Mouse (Mus musculus) neural tube, embryonic 12.5 days (tissue): Measurements from ENCODE around the gene Sla2. TPM values are rescaled to one million over a fixed set of nuclear protein-coding genes. Genes with fewer than 3 reads are reported as not detected.
"Not testable (repeated sequence)": the region's sequence is repeated elsewhere in the genome, so short reads cannot be mapped to it uniquely, and the experiment has no call there.

Experiments used
- ATAC-seq: fragments of 200-750 bp; cut with Nextera tagmentation; 2 replicates; pipeline ENCODE4 v1.8.0; 2017; ENCODE audit warnings: low read depth, mild to moderate bottlenecking, moderate TSS enrichment, moderate library complexity; ENCODE audit not compliant: low FRiP score
- H3K27ac ChIP-seq: fragments of 300-500 bp; sonication (generic); 2 replicates; pipeline ENCODE4 v1.5.1; 2016
- H3K27me3 ChIP-seq: fragments of 300-500 bp; sonication (generic); replicated peaks from 2 replicates; pipeline ENCODE4 v1.6.1; 2016; ENCODE audit warnings: mild to moderate bottlenecking
- H3K36me3 ChIP-seq: fragments of 300-500 bp; sonication (generic); 2 replicates; pipeline ENCODE4 v1.6.1; 2016; ENCODE audit warnings: mild to moderate bottlenecking
- H3K4me1 ChIP-seq: fragments of 300-500 bp; sonication (generic); 2 replicates; pipeline ENCODE4 v1.6.1; 2016
- H3K4me2 ChIP-seq: fragments of 300-500 bp; sonication (generic); replicated peaks from 2 replicates; pipeline ENCODE4 v1.6.1; 2016; ENCODE audit warnings: mild to moderate bottlenecking
- H3K4me3 ChIP-seq: fragments of 300-500 bp; sonication (generic); 2 replicates; pipeline ENCODE4 v1.5.1; 2016
- H3K9ac ChIP-seq: fragments of 300-500 bp; sonication (generic); 2 replicates; pipeline ENCODE4 v1.6.1; 2016; ENCODE audit warnings: mild to moderate bottlenecking
- H3K9me3 ChIP-seq: fragments of 300-500 bp; sonication (generic); 2 replicates; pipeline ENCODE4 v1.6.1; 2016; ENCODE audit warnings: mild to moderate bottlenecking
- WGBS: fragments of 180-500 bp; shearing (Covaris S2); methylation state at CpG from one replicate; pipeline ENCODE4 v1.1.7; 2016; 5-methylcytosine and 5-hydroxymethylcytosine counted together
- polyA plus RNA-seq: library from polyadenylated mRNA; unstranded; fragments of >200 nt; fragmentation: Nextera tagmentation; extraction: Ambion mirVana; gene quantifications from 2 replicates; pipeline ENCODE4 v1.2.1, GENCODE M21; 2016

The Sla2 gene
- polyA plus RNA-seq, 1 experiment from 2014 or later, result 0.35 TPM

DNA sequence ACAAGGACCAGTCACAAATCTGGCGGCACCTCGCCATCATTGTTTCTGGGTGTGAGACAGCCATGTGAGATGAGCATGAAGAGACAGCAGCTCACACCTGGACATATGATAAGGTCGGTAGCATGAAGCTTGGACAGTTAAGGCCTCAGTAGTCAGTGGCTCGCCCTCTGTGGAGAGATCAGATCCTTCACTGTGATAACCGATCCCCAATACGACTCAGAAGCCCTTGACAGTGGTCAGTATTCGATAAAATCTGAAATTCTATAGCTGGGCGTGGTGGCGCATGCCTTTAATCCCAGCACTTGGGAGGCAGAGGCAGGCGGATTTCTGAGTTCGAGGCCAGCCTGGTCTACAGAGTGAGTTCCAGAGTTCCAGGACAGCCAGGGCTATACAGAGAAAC is 32.2 kb upstream of the Sla2 start:
- not testable (repeated sequence) for H3K9me3 ChIP-seq, H3K9ac ChIP-seq, H3K27me3 ChIP-seq, H3K36me3 ChIP-seq, H3K27ac ChIP-seq, H3K4me3 ChIP-seq, H3K4me2 ChIP-seq, H3K4me1 ChIP-seq, ATAC-seq
- 93% methylated on average over 11 of the region's 11 CpGs for WGBS

DNA sequence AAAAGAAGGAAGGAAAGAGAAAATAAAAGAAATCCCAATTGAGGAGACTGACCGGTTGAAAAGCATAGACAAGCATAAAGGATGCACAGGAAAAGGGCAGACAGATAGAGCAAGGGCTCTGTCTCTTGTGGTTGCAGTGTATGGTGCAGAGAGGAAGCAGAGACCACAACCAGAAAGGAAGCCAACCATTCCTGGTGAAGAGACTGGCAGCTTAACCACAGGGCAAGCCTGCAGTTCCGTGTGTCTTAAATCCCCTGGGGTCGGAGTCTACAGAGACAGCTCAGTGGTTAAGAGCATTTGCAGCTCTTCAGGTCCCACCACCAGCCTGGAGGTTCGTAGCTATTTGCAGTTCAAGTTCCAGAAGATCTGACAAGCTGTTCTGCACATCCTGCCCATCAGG is 31.6 kb upstream of the Sla2 start:
- no peak overlapping the region for H3K4me2 ChIP-seq
- H3K4me3 ChIP-seq, result no peak overlapping the region
- no peak overlapping the region for H3K27ac ChIP-seq
- no peaks in the 10 kb centered on the region for H3K27me3 ChIP-seq
- ATAC-seq, result no peak
- no peaks in the 10 kb centered on the region for H3K4me1 ChIP-seq
- H3K9me3 ChIP-seq, result no peaks in the 10 kb centered on the region
- 67% methylated on average over 4 of the region's 4 CpGs for WGBS
- no peak overlapping the region for H3K9ac ChIP-seq
- H3K36me3 ChIP-seq, result no peaks in the 10 kb centered on the region

DNA sequence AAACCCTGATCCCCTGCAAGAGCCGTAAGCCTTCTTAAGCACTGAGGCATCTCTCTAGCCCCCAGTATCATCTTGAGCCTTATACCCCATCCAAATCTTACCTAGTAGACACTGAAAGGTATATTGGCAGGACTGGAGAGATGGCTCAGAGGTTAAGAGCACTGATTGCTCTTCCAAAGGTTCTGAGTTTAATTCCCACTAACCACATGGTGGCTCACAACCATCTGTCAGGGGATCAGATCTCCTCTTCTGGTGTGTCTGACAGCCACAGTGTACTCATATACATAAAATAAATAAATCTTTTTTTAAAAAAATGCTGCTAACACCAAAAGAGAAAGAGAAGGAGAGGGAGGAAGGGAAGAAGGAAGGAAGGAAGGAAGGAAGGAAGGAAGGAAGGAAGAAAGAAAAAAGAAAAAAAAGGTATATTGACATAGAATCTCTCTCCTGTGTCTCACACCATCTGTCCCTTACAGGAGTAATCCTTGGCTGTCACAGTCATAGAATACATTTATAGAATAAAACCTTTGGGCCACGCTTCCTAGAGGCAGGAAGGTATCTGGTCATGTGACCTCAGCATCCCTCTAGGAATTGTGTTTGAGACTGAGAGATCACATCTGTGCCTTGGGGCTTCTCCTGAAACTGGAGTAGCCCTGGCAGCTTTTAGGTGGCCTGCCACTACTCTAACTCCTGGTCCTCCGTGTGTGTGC is 29.6 kb upstream of the Sla2 start:
- Histone ChIP-seq H3K4me1 (no peaks in the 10 kb centered on the region), H3K36me3 (no peaks in the 10 kb centered on the region), H3K27me3 (no peaks in the 10 kb centered on the region), H3K4me3 (no peak overlapping the region), H3K4me2 (no peak overlapping the region), H3K9ac (no peak overlapping the region), H3K9me3 (no peaks in the 10 kb centered on the region), H3K27ac (no peak overlapping the region)
- no peak for ATAC-seq
- 84% methylated on average over 3 of the region's 3 CpGs for WGBS

DNA sequence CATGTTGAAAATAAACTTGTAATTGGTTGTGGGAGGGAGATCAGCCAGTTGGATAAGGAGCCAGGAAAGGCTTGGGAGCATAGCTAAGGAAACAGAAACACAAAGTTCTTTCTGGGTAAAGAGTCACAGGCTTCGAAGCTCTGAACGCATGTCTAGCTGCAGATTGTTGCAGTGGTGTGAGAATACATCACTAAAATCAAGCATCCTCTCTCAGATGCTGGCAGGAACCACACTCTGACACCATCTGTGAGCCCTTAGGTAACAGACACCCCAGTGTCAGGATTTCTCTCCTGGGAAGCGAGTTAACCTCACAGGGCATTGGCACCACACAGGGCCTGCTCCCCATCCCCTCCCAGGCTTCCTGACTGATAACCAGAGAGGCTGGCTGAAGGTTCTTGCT is 28.6 kb upstream of the Sla2 start:
- H3K27me3 ChIP-seq, result no peaks in the 10 kb centered on the region
- no peaks in the 10 kb centered on the region for H3K4me1 ChIP-seq
- H3K27ac ChIP-seq, result no peak overlapping the region
- no peaks in the 10 kb centered on the region for H3K36me3 ChIP-seq
- 87% methylated on average over 3 of the region's 3 CpGs for WGBS
- no peaks in the 10 kb centered on the region for H3K9me3 ChIP-seq
- H3K9ac ChIP-seq, result no peak overlapping the region
- H3K4me3 ChIP-seq, result no peak overlapping the region
- ATAC-seq, result no peak
- H3K4me2 ChIP-seq, result no peak overlapping the region

DNA sequence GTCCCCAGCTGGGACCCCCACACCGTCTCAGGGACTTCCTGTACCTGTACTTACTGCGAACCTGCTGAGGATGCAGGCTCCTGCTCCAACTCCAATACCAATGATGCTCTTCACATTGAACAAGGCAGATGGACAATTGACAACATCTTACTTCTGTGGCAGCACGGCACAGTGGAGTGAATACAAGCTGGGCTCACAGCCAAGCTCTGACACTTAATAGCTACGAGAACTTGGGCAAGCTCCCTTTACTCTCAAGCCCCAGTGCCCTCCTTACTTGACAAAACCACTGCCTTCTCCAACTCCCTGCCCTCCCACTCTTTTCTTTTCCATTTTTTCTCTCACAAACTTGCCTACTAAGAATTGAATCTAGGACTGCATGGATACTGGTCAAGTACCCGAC is 26.2 kb upstream of the Sla2 start:
- Histone ChIP-seq H3K4me2 (no peak overlapping the region), H3K4me1 (no peaks in the 10 kb centered on the region), H3K27ac (no peak overlapping the region), H3K9me3 (no peaks in the 10 kb centered on the region), H3K36me3 (no peaks in the 10 kb centered on the region), H3K27me3 (no peaks in the 10 kb centered on the region), H3K9ac (no peak overlapping the region), H3K4me3 (no peak overlapping the region)
- ATAC-seq, result no peak
- 79% methylated on average over 5 of the region's 5 CpGs for WGBS

DNA sequence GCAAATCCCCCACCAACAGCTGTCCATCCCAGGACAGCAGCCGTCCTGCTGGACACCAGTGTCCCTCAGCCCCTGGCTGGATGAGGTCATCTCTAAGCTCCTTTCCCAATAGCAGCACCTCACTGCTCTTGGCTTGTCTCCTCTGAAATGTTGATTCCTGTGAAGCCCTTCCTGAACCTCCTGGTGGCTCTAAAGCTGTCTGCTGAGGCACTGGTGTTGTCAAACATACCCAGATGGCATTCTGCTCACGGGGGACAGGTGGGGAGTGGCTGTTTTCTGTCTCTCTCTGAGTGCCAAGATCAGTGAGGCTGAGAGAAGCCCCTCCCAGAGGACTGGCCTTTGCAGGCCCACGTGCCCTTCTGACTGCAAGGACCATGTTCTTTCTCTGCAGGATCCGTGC is 18.9 kb upstream of the Sla2 start:
- not testable (repeated sequence) for H3K4me3 ChIP-seq, H3K4me2 ChIP-seq, ATAC-seq, H3K9ac ChIP-seq, H3K4me1 ChIP-seq, H3K9me3 ChIP-seq, H3K36me3 ChIP-seq, H3K27ac ChIP-seq, H3K27me3 ChIP-seq
- WGBS, result 29% methylated on average over 4 of the region's 4 CpGs

DNA sequence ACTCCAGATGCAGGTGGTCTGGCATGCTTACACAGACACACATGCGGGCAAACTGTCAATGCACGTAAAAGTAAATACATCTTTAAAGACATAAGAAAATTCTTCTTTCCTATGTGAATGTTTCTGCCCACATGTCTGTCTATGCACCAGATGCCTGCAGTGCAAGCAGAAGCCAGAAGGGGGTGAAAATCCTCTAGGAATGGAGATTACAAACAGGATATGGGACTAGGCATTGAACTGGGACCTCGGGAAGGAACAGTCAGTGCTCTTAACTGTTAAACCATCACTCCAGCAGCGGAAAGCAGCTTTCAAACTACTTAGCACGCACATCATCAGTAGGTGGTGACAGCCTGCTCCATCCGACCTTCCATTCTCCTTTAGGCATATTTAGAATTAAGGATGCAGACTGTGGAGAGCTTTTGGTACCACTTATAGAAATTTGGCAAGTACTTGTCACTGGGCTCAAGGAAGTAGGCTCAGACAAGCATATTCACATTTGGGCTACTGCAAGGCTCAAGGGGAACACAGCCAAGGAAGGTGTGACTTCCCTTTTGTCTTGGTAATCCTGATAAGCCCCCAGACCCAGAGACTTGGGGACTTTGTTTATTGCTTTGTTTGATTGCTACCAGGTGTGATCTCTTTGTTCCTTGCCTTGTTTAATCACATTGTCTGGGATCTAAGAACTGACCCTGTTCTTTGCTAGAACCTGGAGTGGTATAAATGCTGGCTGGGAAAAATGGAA is 18.2 kb upstream of the Sla2 start:
- Histone ChIP-seq H3K9ac (no peak overlapping the region), H3K4me3 (no peak overlapping the region), H3K9me3 (no peaks in the 10 kb centered on the region), H3K4me2 (no peak overlapping the region), H3K36me3 (no peaks in the 10 kb centered on the region), H3K4me1 (no peaks in the 10 kb centered on the region), H3K27ac (no peak overlapping the region), H3K27me3 (no peaks in the 10 kb centered on the region)
- ATAC-seq, result no peak
- 27% methylated on average over 6 of the region's 6 CpGs for WGBS

DNA sequence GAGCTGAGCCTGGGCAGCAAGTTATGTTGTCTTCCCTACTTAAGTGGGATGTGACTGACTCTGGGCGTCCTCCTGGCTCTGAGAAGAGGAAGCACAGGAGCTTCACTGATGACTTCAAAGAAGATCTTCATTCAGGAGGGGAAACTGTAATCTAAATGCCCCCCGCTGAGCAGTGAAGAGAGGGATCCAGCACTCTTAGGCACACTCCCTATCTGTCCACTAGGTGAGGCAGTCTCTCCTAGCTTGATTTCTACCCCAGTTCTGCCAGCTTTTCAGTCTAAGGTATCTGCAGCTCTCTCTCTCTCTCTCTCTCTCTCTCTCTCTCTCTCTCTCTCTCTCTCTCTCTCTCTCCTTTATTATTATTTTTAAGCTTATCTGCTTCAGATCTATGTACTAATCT is 16.4 kb upstream of the Sla2 start:
- Histone ChIP-seq H3K9ac (no peak overlapping the region), H3K4me3 (no peak overlapping the region), H3K36me3 (no peaks in the 10 kb centered on the region), H3K4me2 (no peak overlapping the region), H3K4me1 (no peaks in the 10 kb centered on the region), H3K27ac (no peak overlapping the region), H3K27me3 (no peaks in the 10 kb centered on the region), H3K9me3 (no peaks in the 10 kb centered on the region)
- ATAC-seq, result no peak
- 31% methylated on average over 2 of the region's 2 CpGs for WGBS

DNA sequence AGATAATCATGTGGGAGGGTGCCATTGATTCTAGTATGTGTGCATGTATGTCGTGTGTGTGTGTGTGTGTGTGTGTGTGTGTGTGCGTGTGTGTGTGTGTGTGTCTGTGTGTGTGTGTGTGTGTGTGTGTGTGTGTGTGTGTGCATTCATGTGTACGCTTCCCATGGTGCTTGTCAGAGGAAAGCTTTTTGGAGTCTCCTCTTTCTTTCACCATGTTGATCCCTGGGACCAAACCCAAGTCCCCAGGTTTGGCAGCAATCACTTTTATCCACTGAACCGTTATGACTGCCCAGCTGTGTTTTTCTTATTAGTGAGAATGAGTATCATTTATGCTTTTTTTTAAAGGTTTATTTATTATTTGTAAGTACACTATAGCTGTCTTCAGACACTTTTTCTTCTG is 15.4 kb upstream of the Sla2 start:
- not testable (repeated sequence) for ATAC-seq, H3K27ac ChIP-seq, H3K4me1 ChIP-seq, H3K9me3 ChIP-seq, H3K9ac ChIP-seq, H3K4me2 ChIP-seq, H3K4me3 ChIP-seq, H3K27me3 ChIP-seq, H3K36me3 ChIP-seq
- WGBS, result 87% methylated on average over 4 of the region's 4 CpGs

DNA sequence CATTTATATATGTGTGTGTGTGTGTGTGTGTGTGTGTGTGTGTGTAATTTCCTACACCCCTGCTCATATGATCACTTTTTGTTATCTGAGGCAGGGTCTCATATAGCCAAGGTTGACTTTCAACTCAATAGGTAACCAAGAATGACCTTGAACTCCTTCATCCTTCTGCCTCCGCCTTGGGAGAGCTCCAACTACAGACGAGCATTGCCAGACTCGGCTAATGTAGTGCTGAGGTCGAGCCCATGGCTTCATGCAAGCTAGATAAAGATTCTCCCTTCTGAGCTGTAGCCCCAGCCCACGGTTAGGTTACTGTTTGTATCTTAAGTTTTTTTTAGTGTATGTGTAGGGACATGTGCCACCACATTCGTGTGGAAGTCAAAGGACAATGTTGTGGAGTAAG is 14.9 kb upstream of the Sla2 start:
- no peak for ATAC-seq

DNA sequence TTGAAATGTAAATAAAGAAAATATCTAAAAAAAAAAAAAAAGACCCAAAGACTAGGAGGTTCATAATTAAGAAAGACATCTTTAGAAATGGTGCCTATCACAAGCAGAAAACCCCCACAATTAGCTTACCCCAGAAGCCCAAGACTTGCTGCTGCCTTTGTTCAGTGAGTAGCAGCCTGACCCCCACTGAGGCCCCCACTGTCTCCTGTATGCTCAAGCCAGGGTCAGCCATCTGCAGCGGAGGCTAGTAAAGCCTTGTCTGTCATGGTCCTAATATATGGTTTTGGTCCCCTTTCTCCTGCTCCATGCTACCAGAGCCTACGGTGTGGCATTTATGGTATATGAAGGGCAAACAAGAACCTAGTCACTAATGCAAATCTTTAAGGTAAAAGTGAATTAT is 14.4 kb upstream of the Sla2 start:
- Histone ChIP-seq H3K4me2 (no peak overlapping the region), H3K9me3 (no peaks in the 10 kb centered on the region), H3K27ac (no peak overlapping the region), H3K4me1 (no peaks in the 10 kb centered on the region), H3K27me3 (no peaks in the 10 kb centered on the region), H3K9ac (no peak overlapping the region), H3K4me3 (no peak overlapping the region), H3K36me3 (no peaks in the 10 kb centered on the region)
- ATAC-seq, result no peak
- 56% methylated on average over 2 of the region's 2 CpGs for WGBS

More for the DNA sequence above, 14.9 kb upstream of the Sla2 start:
- Histone ChIP-seq H3K27ac (no peak overlapping the region), H3K36me3 (no peaks in the 10 kb centered on the region), H3K4me1 (no peaks in the 10 kb centered on the region), H3K27me3 (no peaks in the 10 kb centered on the region), H3K4me2 (no peak overlapping the region), H3K4me3 (no peak overlapping the region), H3K9ac (no peak overlapping the region), H3K9me3 (no peaks in the 10 kb centered on the region)
- WGBS, result 82% methylated on average over 6 of the region's 6 CpGs

DNA sequence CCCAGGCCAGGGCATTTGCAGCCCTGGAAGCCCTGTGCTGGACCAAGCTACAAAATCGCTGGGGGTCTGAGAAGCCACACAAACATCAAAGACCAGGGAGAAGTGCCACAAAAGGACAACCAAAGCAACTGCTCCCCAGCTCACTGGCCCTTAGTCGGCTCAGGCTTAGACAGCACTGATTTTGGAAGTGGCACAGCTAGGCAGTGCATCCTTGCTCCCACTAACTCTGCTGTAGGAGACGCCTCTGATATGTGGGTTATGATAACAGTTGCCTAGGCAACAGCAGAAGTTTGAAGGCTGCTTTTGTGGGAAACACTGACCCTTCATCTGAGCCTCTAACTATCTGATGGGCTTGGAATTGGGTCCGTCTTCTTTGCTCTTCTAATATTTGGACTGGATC is 12.2 kb upstream of the Sla2 start:
- H3K4me2 ChIP-seq, result no peak overlapping the region
- no peak overlapping the region for H3K4me3 ChIP-seq
- H3K27me3 ChIP-seq, result no peaks in the 10 kb centered on the region
- ATAC-seq, result no peak
- H3K27ac ChIP-seq, result no peak overlapping the region
- H3K9me3 ChIP-seq, result no peaks in the 10 kb centered on the region
- no peaks in the 10 kb centered on the region for H3K4me1 ChIP-seq
- H3K9ac ChIP-seq, result no peak overlapping the region
- WGBS, result 82% methylated on average over 4 of the region's 4 CpGs
- H3K36me3 ChIP-seq, result no peaks in the 10 kb centered on the region

DNA sequence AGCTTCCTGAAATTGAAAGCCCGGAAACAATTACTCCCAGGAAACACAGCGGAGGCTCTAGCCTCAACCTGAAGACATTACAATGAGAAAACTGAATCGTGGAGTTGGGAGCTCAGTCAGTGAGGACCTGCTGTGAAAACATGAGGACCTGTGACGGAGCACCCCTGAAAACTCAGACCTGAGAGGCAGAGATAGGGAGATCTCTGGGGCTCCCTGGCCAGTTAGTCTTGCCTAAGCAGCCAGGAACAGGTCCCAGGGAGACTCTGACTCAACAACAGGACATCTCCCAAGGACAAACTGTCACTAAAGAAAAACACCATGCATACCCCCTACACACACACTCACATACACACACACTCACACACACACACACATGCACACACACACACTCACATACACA is 11.4 kb upstream of the Sla2 start:
- no peaks in the 10 kb centered on the region for H3K36me3 ChIP-seq
- no peaks in the 10 kb centered on the region for H3K27me3 ChIP-seq
- H3K4me3 ChIP-seq, result no peak overlapping the region
- ATAC-seq, result no peak
- H3K9ac ChIP-seq, result no peak overlapping the region
- 85% methylated on average over 4 of the region's 4 CpGs for WGBS
- no peaks in the 10 kb centered on the region for H3K4me1 ChIP-seq
- H3K27ac ChIP-seq, result no peak overlapping the region
- no peaks in the 10 kb centered on the region for H3K9me3 ChIP-seq
- H3K4me2 ChIP-seq, result no peak overlapping the region
